Mouse (Mus musculus): Measurements from ENCODE around the gene Ano2. TPM values are rescaled to one million over a fixed set of nuclear protein-coding genes. Genes with fewer than 3 reads are reported as not detected.

The Ano2 gene
- polyA plus RNA-seq, 1 experiment = not detected

DNA sequence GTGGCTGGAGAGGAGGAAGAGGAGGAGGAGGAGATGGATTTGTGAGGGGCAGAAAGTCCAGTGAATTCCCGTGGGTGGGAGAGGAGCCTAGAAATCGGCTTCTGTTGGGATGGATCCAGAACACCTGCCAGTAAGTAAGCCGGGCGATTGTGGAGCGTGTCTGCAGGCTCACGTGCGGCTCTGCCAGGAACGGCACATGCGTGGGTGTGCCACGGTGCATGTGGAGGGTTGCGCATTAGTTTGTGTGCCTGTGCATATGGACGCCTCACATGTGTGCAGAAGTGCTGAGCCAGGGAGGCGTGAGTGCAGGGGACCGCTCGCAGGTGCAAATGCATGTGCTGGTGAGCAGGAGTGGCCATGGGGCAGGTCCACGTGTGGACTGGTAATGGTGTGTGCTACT is 21.0 kb downstream of the Ano2 start:
- Histone ChIP-seq H3K4me3 (ENCODE audit: insufficient read depth, poor library complexity, severe bottlenecking) (no peak overlapping the region), H3K36me3 (ENCODE audit: control insufficient read depth, insufficient read depth) (no peaks in the 10 kb centered on the region)
- TF ChIP-seq MYOG (IDR thresholded peaks at IDR 0.05; ENCODE audit: control insufficient read depth, extremely low read depth, insufficient read length) (no peak), CTCF (IDR thresholded peaks at IDR 0.05; ENCODE audit: control insufficient read depth, insufficient read depth, insufficient read length) (no peak), FOSL1 (IDR thresholded peaks at IDR 0.05; ENCODE audit: insufficient read depth, low read length, poor library complexity, severe bottlenecking) (no peak), USF1 (IDR thresholded peaks at IDR 0.05; ENCODE audit: low read depth) (no peak), MYOD1 (IDR thresholded peaks at IDR 0.05; ENCODE audit: control insufficient read depth, insufficient read length, low read depth) (no peak), MAX (IDR thresholded peaks at IDR 0.05) (no peak)

DNA sequence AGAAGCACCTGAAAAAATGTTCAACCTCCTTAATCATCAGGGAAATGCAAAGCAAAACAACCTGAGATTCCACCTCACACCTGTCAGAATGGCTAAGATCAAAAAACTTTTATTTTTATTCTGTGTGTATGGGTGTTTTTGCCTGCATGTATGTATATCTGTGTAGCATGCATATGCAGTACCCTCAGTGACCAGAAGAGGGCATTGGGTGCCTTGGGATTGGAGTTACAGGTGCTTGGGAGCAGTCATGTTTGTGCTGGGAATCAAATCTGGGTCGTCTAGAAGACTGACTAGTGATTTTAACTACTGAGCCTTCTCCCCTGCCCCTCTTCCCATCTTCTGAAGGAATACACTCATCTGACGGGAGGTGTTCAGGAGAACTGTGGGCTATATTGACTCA is 36.2 kb downstream of the Ano2 start:
- Histone ChIP-seq H3K36me3 (ENCODE audit: control insufficient read depth, insufficient read depth) (no peaks in the 10 kb centered on the region), H3K79me3 (ENCODE audit: low read depth) (no peaks in the 10 kb centered on the region), H3K27me3 (ENCODE audit: control insufficient read depth, insufficient read depth, insufficient read length) (peaks cover 4% of the 10 kb centered on the region), H3K79me2 (ENCODE audit: control insufficient read depth, insufficient read depth) (no peaks in the 10 kb centered on the region), H3ac (ENCODE audit: control insufficient read depth, insufficient read length, low read depth) (no peak overlapping the region), H3K4me3 (ENCODE audit: insufficient read depth, poor library complexity, severe bottlenecking) (no peak overlapping the region)
- TF ChIP-seq USF1 (IDR thresholded peaks at IDR 0.05; ENCODE audit: low read depth) = no peak
- TF ChIP-seq FOSL1 (IDR thresholded peaks at IDR 0.05; ENCODE audit: insufficient read depth, low read length, poor library complexity, severe bottlenecking) = no peak
- no peak for TF ChIP-seq MAX (IDR thresholded peaks at IDR 0.05)
- TF ChIP-seq CEBPB (IDR thresholded peaks at IDR 0.05; ENCODE audit: low read depth) = no peak
- TF ChIP-seq CTCF (IDR thresholded peaks at IDR 0.05; ENCODE audit: control insufficient read depth, insufficient read depth, insufficient read length) = no peak
- no peak for TF ChIP-seq MYOG (IDR thresholded peaks at IDR 0.05; ENCODE audit: control insufficient read depth, extremely low read depth, insufficient read length)
- TF ChIP-seq MYOD1 (IDR thresholded peaks at IDR 0.05; ENCODE audit: control insufficient read depth, insufficient read length, low read depth) = no peak

More for the DNA sequence above, 21.0 kb downstream of the Ano2 start:
- Histone ChIP-seq H3K27me3 (ENCODE audit: control insufficient read depth, insufficient read depth, insufficient read length) (peaks cover 16% of the 10 kb centered on the region), H3K79me2 (ENCODE audit: control insufficient read depth, insufficient read depth) (no peaks in the 10 kb centered on the region), H3ac (ENCODE audit: control insufficient read depth, insufficient read length, low read depth) (no peak overlapping the region), H3K79me3 (ENCODE audit: low read depth) (no peaks in the 10 kb centered on the region)

DNA sequence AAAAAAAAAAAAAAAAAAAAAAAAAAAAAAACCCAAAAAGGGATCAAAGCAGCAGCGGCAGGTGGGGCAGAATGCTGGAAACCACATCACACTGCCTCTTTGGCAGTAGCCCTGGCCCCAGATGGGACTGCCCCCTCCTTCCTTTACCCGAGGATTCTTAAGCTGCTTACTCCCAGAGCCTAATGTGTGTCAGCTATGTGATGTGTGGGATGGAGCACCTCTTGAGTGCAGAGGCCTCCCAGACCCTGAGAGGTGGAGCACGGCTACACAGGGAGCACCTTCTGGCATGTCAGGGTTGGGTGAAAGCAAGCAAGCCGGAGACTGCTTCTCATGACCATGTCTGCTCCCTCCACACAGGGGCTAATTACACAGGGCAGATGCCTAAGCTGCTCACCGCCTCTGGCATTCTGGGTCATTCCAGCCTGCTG is 37.3 kb downstream of the Ano2 start:
- Histone ChIP-seq H3ac (ENCODE audit: control insufficient read depth, insufficient read length, low read depth) (no peak overlapping the region), H3K79me3 (ENCODE audit: low read depth) (no peaks in the 10 kb centered on the region), H3K4me3 (ENCODE audit: insufficient read depth, poor library complexity, severe bottlenecking) (no peak overlapping the region), H3K36me3 (ENCODE audit: control insufficient read depth, insufficient read depth) (no peaks in the 10 kb centered on the region), H3K79me2 (ENCODE audit: control insufficient read depth, insufficient read depth) (no peaks in the 10 kb centered on the region), H3K27me3 (ENCODE audit: control insufficient read depth, insufficient read depth, insufficient read length) (peaks cover 4% of the 10 kb centered on the region)
- TF ChIP-seq MYOG (IDR thresholded peaks at IDR 0.05; ENCODE audit: control insufficient read depth, extremely low read depth, insufficient read length) (no peak), MAX (IDR thresholded peaks at IDR 0.05) (no peak), CTCF (IDR thresholded peaks at IDR 0.05; ENCODE audit: control insufficient read depth, insufficient read depth, insufficient read length) (no peak), USF1 (IDR thresholded peaks at IDR 0.05; ENCODE audit: low read depth) (no peak), MYOD1 (IDR thresholded peaks at IDR 0.05; ENCODE audit: control insufficient read depth, insufficient read length, low read depth) (no peak), CEBPB (IDR thresholded peaks at IDR 0.05; ENCODE audit: low read depth) (no peak), FOSL1 (IDR thresholded peaks at IDR 0.05; ENCODE audit: insufficient read depth, low read length, poor library complexity, severe bottlenecking) (no peak)

DNA sequence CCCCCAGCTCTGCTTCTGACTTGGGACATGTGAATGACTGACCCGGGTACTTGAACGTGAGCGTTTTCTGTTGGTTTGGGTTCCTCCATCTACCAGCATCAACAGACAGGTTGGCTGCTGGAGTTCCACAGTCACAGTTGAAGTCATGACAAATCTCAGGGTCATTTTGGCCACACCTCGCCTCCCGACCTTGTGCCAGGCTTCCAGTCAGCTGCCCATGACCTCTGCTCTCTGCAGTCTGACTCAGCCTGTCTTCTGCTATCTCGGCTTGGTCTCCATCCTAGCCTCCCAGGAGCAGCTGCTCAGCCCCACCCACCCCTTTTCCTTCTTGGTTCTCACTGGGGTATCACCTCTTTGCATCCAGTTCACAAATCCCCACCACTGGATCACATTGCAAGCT is 39.3 kb downstream of the Ano2 start:
- H3K79me2 ChIP-seq (ENCODE audit: control insufficient read depth, insufficient read depth) = no peaks in the 10 kb centered on the region
- H3K27me3 ChIP-seq (ENCODE audit: control insufficient read depth, insufficient read depth, insufficient read length) = peaks cover 4% of the 10 kb centered on the region
- H3K36me3 ChIP-seq (ENCODE audit: control insufficient read depth, insufficient read depth) = no peaks in the 10 kb centered on the region
- no peak overlapping the region for H3K4me3 ChIP-seq (ENCODE audit: insufficient read depth, poor library complexity, severe bottlenecking)
- TF ChIP-seq FOSL1 (IDR thresholded peaks at IDR 0.05; ENCODE audit: insufficient read depth, low read length, poor library complexity, severe bottlenecking) (no peak), MYOD1 (IDR thresholded peaks at IDR 0.05; ENCODE audit: control insufficient read depth, insufficient read length, low read depth) (no peak), CTCF (IDR thresholded peaks at IDR 0.05; ENCODE audit: control insufficient read depth, insufficient read depth, insufficient read length) (no peak), CEBPB (IDR thresholded peaks at IDR 0.05; ENCODE audit: low read depth) (no peak), MAX (IDR thresholded peaks at IDR 0.05) (no peak), MYOG (IDR thresholded peaks at IDR 0.05; ENCODE audit: control insufficient read depth, extremely low read depth, insufficient read length) (no peak), USF1 (IDR thresholded peaks at IDR 0.05; ENCODE audit: low read depth) (no peak)
- H3K79me3 ChIP-seq (ENCODE audit: low read depth) = no peaks in the 10 kb centered on the region
- no peak overlapping the region for H3ac ChIP-seq (ENCODE audit: control insufficient read depth, insufficient read length, low read depth)

DNA sequence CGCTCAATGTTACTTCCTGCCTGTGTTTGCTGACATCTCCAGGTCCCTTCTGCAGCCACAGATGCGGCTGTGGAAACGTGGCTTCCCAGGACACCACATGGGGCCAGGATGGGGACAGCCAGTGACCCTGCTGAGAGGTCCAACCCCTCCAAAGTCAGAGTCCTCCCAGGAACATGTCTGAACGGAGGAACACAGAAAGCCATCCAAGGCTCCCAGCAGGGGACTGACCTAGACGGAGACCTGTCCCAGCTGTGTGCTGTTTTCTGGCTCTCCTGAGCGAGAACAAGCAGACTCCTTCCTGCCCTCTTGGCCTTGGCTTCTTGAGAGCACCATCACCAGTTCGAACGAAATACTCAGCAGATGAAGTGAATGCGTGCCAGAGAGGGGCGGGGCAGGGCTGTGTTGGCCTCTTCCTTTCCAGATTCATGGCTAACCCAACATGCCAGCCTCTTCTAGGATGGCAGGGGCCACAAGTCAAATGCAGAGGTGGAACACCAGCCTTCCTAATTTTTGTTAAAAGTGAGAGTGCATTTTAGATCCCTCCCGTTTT is 39.8 kb downstream of the Ano2 start:
- Histone ChIP-seq H3ac (ENCODE audit: control insufficient read depth, insufficient read length, low read depth) (no peak overlapping the region), H3K79me3 (ENCODE audit: low read depth) (no peaks in the 10 kb centered on the region), H3K27me3 (ENCODE audit: control insufficient read depth, insufficient read depth, insufficient read length) (peaks cover 4% of the 10 kb centered on the region), H3K79me2 (ENCODE audit: control insufficient read depth, insufficient read depth) (no peaks in the 10 kb centered on the region), H3K4me3 (ENCODE audit: insufficient read depth, poor library complexity, severe bottlenecking) (no peak overlapping the region), H3K36me3 (ENCODE audit: control insufficient read depth, insufficient read depth) (no peaks in the 10 kb centered on the region)
- TF ChIP-seq MYOD1 (IDR thresholded peaks at IDR 0.05; ENCODE audit: control insufficient read depth, insufficient read length, low read depth) (no peak), MYOG (IDR thresholded peaks at IDR 0.05; ENCODE audit: control insufficient read depth, extremely low read depth, insufficient read length) (no peak), MAX (IDR thresholded peaks at IDR 0.05) (no peak), CEBPB (IDR thresholded peaks at IDR 0.05; ENCODE audit: low read depth) (no peak), CTCF (IDR thresholded peaks at IDR 0.05; ENCODE audit: control insufficient read depth, insufficient read depth, insufficient read length) (no peak), USF1 (IDR thresholded peaks at IDR 0.05; ENCODE audit: low read depth) (no peak), FOSL1 (IDR thresholded peaks at IDR 0.05; ENCODE audit: insufficient read depth, low read length, poor library complexity, severe bottlenecking) (no peak)

Data from C2C12 (cell line).